Mouse (Mus musculus) myocyte (in vitro differentiated cells): Measurements from ENCODE around the gene Rpain. TPM values are rescaled to one million over a fixed set of nuclear protein-coding genes. Genes with fewer than 3 reads are reported as not detected.

Source experiments
- H3K27me3 ChIP-seq: one replicate; pipeline ENCODE4 v1.6.1; 2011; ENCODE audit not compliant: control insufficient read depth, insufficient read depth, insufficient read length
- H3K36me3 ChIP-seq: one replicate; pipeline ENCODE4 v1.6.1; 2011; ENCODE audit not compliant: control insufficient read depth, insufficient read depth
- H3K4me2 ChIP-seq: one replicate; pipeline ENCODE4 v1.6.1; 2011; ENCODE audit warnings: low read depth, control low read depth
- H3K4me3 ChIP-seq: one replicate; pipeline ENCODE4 v1.5.1; 2011; ENCODE audit warnings: mild to moderate bottlenecking, control low read depth, moderate library complexity
- H3K79me2 ChIP-seq: one replicate; pipeline ENCODE4 v1.6.1; 2011; ENCODE audit not compliant: control insufficient read depth, insufficient read depth
- H3ac ChIP-seq: one replicate; pipeline ENCODE4 v1.6.1; 2011; ENCODE audit not compliant: control insufficient read depth, insufficient read length
- E2F4 ChIP-seq: IDR thresholded peaks from one replicate; pipeline ENCODE4 v1.6.1; 2011; ENCODE audit warnings: mild to moderate bottlenecking, control low read depth, moderate library complexity; ENCODE audit not compliant: insufficient read depth
- MAX ChIP-seq: IDR thresholded peaks from one replicate; pipeline ENCODE4 v1.6.1; 2011; ENCODE audit warnings: low read depth, mild to moderate bottlenecking, control low read depth
- MYOD1 ChIP-seq, 3 experiments: IDR thresholded peaks; one replicate each; pipeline ENCODE4 v1.6.1; 2011; ENCODE audit warnings: control low read depth in 2 of 3, low read depth in 2 of 3, mild to moderate bottlenecking in 2 of 3, moderate library complexity in 1 of 3; ENCODE audit not compliant: insufficient read length in 2 of 3, control insufficient read depth in 1 of 3
- MYOG ChIP-seq, 3 experiments: IDR thresholded peaks; one replicate each; pipeline ENCODE4 v1.6.1; 2011; ENCODE audit warnings: control low read depth in 2 of 3, low read depth in 2 of 3, mild to moderate bottlenecking in 2 of 3; ENCODE audit not compliant: insufficient read length in 2 of 3, control insufficient read depth in 1 of 3, insufficient read depth in 1 of 3
- POLR2A ChIP-seq: IDR thresholded peaks from one replicate; pipeline ENCODE4 v1.6.1; 2011; ENCODE audit warnings: low read depth, mild to moderate bottlenecking, control low read depth, moderate library complexity; ENCODE audit not compliant: insufficient read length
- POLR2AphosphoS2 ChIP-seq: IDR thresholded peaks from one replicate; pipeline ENCODE4 v1.6.1; 2011; ENCODE audit warnings: low read depth, control low read depth; ENCODE audit not compliant: insufficient read length
- REST ChIP-seq: IDR thresholded peaks from one replicate; pipeline ENCODE4 v1.6.1; 2011; ENCODE audit warnings: mild to moderate bottlenecking, control low read depth, moderate library complexity; ENCODE audit not compliant: insufficient read depth, insufficient read length
- SRF ChIP-seq: IDR thresholded peaks from one replicate; pipeline ENCODE4 v1.6.1; 2011; ENCODE audit warnings: low read depth; ENCODE audit not compliant: control insufficient read depth, insufficient read length
- TCF12 ChIP-seq: IDR thresholded peaks from one replicate; pipeline ENCODE4 v1.6.1; 2011; ENCODE audit warnings: mild to moderate bottlenecking, control low read depth; ENCODE audit not compliant: poor library complexity, insufficient read depth, severe bottlenecking
- TCF3 ChIP-seq: IDR thresholded peaks from one replicate; pipeline ENCODE4 v1.6.1; 2011; ENCODE audit warnings: low read depth, control low read depth; ENCODE audit not compliant: insufficient read length
- USF1 ChIP-seq: IDR thresholded peaks from one replicate; pipeline ENCODE4 v1.6.1; 2011; ENCODE audit warnings: low read depth, mild to moderate bottlenecking, control low read depth, moderate library complexity
- polyA plus RNA-seq: library from polyadenylated mRNA; unstranded; fragments of >200 nt; fragmentation: generic; extraction: Trizol; gene quantifications from one replicate; pipeline ENCODE4 v1.2.1, GENCODE M21; 2012; ENCODE audit warnings: missing spikeins

Rpain gene
- polyA plus RNA-seq, 1 experiment = 28.0 TPM

DNA sequence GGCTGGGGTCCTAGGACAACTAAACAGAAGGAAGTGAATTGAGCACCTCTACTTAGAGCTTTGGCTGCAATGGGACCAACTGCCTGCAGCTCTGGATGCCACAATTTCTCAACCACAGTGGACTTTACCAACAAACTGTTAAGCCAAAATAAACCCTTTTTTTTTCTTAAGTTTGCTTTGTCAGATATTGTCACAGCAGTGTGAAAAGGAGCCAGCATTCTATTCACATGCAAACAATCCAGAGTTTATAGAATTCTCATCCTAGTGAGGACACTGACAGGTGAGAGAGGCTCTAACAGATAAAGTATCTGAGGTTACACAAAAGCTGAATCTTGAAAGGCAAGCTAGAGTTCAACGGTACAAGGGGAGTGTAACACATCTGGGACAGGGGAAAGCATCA is 47.0 kb downstream of the Rpain start:
- Histone ChIP-seq H3ac (no peak overlapping the region), H3K4me2 (no peak overlapping the region), H3K4me3 (no peak overlapping the region), H3K36me3 (peaks cover 8% of the 10 kb centered on the region), H3K79me2 (peaks cover 71% of the 10 kb centered on the region), H3K27me3 (no peaks in the 10 kb centered on the region)
- no peak for TF ChIP-seq MYOG (IDR thresholded peaks at IDR 0.05; ENCODE audit: control insufficient read depth in 1 of 3, insufficient read depth in 1 of 3, insufficient read length in 2 of 3, low read depth in 2 of 3)
- no peak for TF ChIP-seq TCF3
- no peak for TF ChIP-seq POLR2AphosphoS2
- TF ChIP-seq USF1 = no peak
- TF ChIP-seq REST = no peak

DNA sequence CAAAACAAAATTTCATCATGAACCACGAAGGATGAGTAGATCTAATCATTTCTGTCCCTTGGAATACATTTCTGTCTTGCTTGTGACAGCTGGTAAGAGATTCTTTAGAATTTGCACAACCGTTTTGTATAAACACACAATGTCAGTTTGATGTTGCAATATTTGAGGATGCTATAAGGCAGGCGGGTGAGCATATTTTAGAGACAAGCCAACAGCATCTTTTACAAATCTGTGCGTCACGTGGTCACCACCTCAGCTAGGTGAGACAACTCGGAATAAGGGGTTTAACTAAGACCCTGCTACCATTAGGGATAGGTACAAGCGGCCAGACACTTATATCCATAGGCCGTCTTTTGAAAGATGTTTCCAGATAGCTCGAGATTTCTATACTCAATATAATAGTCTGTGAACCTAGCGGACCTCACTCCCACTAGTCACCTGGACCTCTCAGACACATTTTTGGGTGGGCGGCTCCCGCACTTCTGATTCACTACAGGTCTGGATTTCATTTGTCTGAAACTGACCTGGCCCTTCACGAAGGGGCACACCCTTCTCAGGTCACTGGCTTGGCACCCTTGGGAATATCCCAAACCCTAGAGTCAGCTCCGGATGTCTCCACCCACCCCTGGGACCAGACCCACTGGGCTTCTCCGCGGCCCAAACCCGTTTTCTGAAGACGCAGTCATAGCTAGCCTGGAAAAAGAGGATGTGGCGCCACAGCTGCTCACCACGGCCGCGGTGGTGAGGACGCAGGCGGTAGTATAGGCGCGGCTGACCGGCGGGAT is 48.6 kb downstream of the Rpain start:
- H3K4me3 ChIP-seq = peak overlapping the region; percentile 70
- peak overlapping the region; percentile 91 for H3K4me2 ChIP-seq
- no peaks in the 10 kb centered on the region for H3K27me3 ChIP-seq
- peak overlapping the region; percentile 32 for H3ac ChIP-seq
- peaks cover 86% of the 10 kb centered on the region for H3K79me2 ChIP-seq
- TF ChIP-seq MAX (no peak), POLR2A (no peak), USF1 (peak; percentile 83)
- H3K36me3 ChIP-seq = no peaks in the 10 kb centered on the region

DNA sequence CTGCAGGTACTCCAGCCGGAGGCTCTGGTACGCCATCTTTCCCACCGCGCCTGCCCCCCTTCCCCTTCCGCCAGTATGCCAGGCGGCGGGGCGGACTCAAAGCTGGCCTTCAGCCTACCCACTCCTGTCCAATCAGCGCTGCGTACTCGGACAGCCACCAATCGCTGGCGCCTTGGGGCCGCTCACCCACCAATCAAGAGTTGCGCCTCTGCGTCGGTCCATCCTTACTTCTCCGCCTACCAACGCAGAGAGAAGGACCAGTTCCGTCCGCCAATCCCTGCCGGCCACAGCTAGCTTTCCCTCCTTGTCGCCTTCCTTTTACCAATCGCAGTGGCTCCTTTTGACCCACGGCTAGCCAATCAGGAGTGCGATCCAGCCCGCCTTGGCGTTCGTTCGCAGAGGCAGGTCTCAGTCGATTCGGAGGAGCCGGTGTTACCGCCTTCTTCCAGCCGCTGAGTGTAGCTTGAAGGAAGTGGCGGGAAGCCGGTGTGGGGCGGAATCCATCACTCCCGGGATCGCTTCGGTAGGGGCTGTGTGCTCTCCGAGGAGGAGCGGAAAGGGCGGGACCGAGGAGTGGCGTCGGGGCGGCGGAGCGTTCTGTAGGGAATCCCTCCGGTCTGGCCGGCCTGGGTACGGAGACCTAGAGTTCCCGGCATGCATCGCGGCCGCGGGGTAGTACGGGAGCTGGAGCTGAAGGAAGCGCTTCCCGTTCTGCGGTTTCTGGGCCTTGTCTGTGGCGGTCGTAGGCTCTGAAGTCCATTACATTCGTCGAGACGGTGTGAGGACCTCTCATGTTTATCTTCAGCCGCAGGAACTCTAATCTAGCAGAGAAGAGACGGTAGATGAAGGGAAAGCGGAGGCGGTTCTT is 49.4 kb downstream of the Rpain start, which contains the start of the genes Mis12 and Derl2:
Gene Mis12, plus strand, starts transcription at position 411 of the 868 bp plus-strand sequence.
Gene Derl2, minus strand, starts transcription at position 641 of the 868 bp plus-strand sequence.
- H3K4me3 ChIP-seq = peak within 1 kb of the TSS; percentile 70
- H3K4me2 ChIP-seq = peak within 1 kb of the TSS; percentile 96
- TF ChIP-seq MYOD1 (IDR thresholded peaks at IDR 0.05; ENCODE audit: control insufficient read depth in 1 of 3, insufficient read length in 2 of 3, low read depth in 2 of 3) (no peak), SRF (peak; percentile 59), MAX (no peak), TCF12 (no peak), TCF3 (no peak), REST (no peak), POLR2A (peak; percentile 89), E2F4 (peak; percentile 94), USF1 (no peak), POLR2AphosphoS2 (peak; percentile 84)
- no peaks in the 10 kb centered on the region for H3K27me3 ChIP-seq
- peaks cover 93% of the 10 kb centered on the region for H3K79me2 ChIP-seq
- H3K36me3 ChIP-seq = no peaks in the 10 kb centered on the region
- H3ac ChIP-seq = peak within 1 kb of the TSS; percentile 32

Other genes starting within 250 kb of the Rpain start
- 2.7 TPM for gene Zfp3, start 206.0 kb upstream of the Rpain start, polyA plus RNA-seq
- gene Scimp, start 157.6 kb upstream of the Rpain start, polyA plus RNA-seq = 0.10 TPM
- 16.1 TPM for gene Rabep1, start 125.4 kb upstream of the Rpain start, polyA plus RNA-seq
- 63.5 TPM for gene Nup88, start 240 bp upstream of the Rpain start, polyA plus RNA-seq
- 318 TPM for gene C1qbp, start 12.8 kb downstream of the Rpain start, polyA plus RNA-seq
- gene Dhx33, start 34.2 kb downstream of the Rpain start, polyA plus RNA-seq = 9.2 TPM
- 11.0 TPM for gene Mis12, start 49.4 kb downstream of the Rpain start, polyA plus RNA-seq
- gene Derl2, start 49.6 kb downstream of the Rpain start, polyA plus RNA-seq = 27.6 TPM
- gene 6330403K07Rik, start 63.3 kb downstream of the Rpain start, polyA plus RNA-seq = 0.11 TPM
- gene Nlrp1a, start 174.5 kb downstream of the Rpain start, polyA plus RNA-seq = not detected